Mouse (Mus musculus) WW6 (cell line): ENCODE measurements around the gene Birc6.

Experiments used
- DNase-seq: peaks from one replicate; pipeline ENCODE4 v3.0.0-alpha.2; 2013; ENCODE audit warnings: low read depth, low spot score

Gene Birc6

GRCm38 (mm10) chr17:74527729-74528607, at the start of gene Birc6:
TSS of gene Birc6 (plus strand) at chr17:74528295.
- peak; percentile 99 for DNase-seq

- DNase-seq = no peak
Measured at GRCm38 (mm10) chr17:74480361-74481069, 47.6 kb upstream of the Birc6 start.

- DNase-seq = peak; percentile 84
Measured at GRCm38 (mm10) chr17:74489024-74489900, 38.8 kb upstream of the Birc6 start, which contains the start of gene Yipf4. TSS of gene Yipf4 (plus strand) at chr17:74489493.

GRCm38 (mm10) chr17:74489901-74490220, 38.2 kb upstream of the Birc6 start:
- no peak for DNase-seq

GRCm38 (mm10) chr17:74491565-74491964, 36.5 kb upstream of the Birc6 start:
- DNase-seq = no peak

- DNase-seq = no peak
Measured at GRCm38 (mm10) chr17:74500204-74500603, 27.9 kb upstream of the Birc6 start.

GRCm38 (mm10) chr17:74501085-74501484, 27.0 kb upstream of the Birc6 start:
- no peak for DNase-seq

- DNase-seq = no peak
Measured at GRCm38 (mm10) chr17:74507934-74508333, 20.2 kb upstream of the Birc6 start.

- no peak for DNase-seq
Measured at GRCm38 (mm10) chr17:74508600-74508999, 19.5 kb upstream of the Birc6 start.

- DNase-seq = no peak
Measured at GRCm38 (mm10) chr17:74512308-74512707, 15.8 kb upstream of the Birc6 start.

GRCm38 (mm10) chr17:74522797-74523723, 5.0 kb upstream of the Birc6 start:
- no peak for DNase-seq

GRCm38 (mm10) chr17:74526117-74526516, 2.0 kb upstream of the Birc6 start:
- DNase-seq = no peak

GRCm38 (mm10) chr17:74526806-74527653, 1.1 kb upstream of the Birc6 start:
- no peak for DNase-seq

- no peak for DNase-seq
Measured at GRCm38 (mm10) chr17:74528648-74529532, 795 bp downstream of the Birc6 start.

- DNase-seq = no peak
Measured at GRCm38 (mm10) chr17:74529533-74529824, 1.4 kb downstream of the Birc6 start.

- no peak for DNase-seq
Measured at GRCm38 (mm10) chr17:74534971-74535370, 6.9 kb downstream of the Birc6 start.

GRCm38 (mm10) chr17:74537526-74537925, 9.4 kb downstream of the Birc6 start:
- DNase-seq = no peak

GRCm38 (mm10) chr17:74543615-74544014, 15.5 kb downstream of the Birc6 start:
- no peak for DNase-seq

GRCm38 (mm10) chr17:74554118-74554517, 26.0 kb downstream of the Birc6 start:
- DNase-seq = no peak
